Mouse (Mus musculus) G1E (cell line): ENCODE measurements around the gene Creb5.

Experiments
- CTCF ChIP-seq: IDR thresholded peaks from 2 replicates; pipeline ENCODE4 v1.5.1; 2012; ENCODE audit warnings: low read depth, low read length, inconsistent platforms, mixed read lengths
- GATA1 ChIP-seq: IDR thresholded peaks from 2 replicates; pipeline ENCODE4 v1.6.1; 2012; ENCODE audit warnings: borderline replicate concordance, low read length, inconsistent platforms, mixed read lengths
- GATA2 ChIP-seq: IDR thresholded peaks from 2 replicates; pipeline ENCODE4 v1.6.1; 2012; ENCODE audit warnings: low read depth, low read length, inconsistent platforms, borderline replicate concordance
- TAL1 ChIP-seq: conservative IDR thresholded peaks from 2 replicates; pipeline ENCODE4 v1.6.1; 2012; ENCODE audit warnings: low read depth, low read length, inconsistent platforms, mixed read lengths

- no peak for TF ChIP-seq CTCF
- TF ChIP-seq TAL1 = no peak
- no peak for TF ChIP-seq GATA1
- no peak for TF ChIP-seq GATA2
Measured at GRCm38 (mm10) chr6:53624455-53625276, 337.6 kb downstream of the Creb5 start.
